Mouse (Mus musculus) limb, embryonic 14.5 days (tissue): ENCODE measurements around the gene Rpl23. TPM values are rescaled to one million over a fixed set of nuclear protein-coding genes. Genes with fewer than 3 reads are reported as not detected.

Source experiments
- ATAC-seq: fragments of 200-750 bp; cut with Nextera tagmentation; 2 replicates; pipeline ENCODE4 v1.8.0; 2017; ENCODE audit warnings: low read depth, moderate number of reproducible peaks, moderate TSS enrichment; ENCODE audit not compliant: low FRiP score
- DNase-seq: peaks from one replicate; pipeline ENCODE4 v3.0.0-alpha.2; 2015; ENCODE audit warnings: low spot score
- H3K27ac ChIP-seq: fragments of 300-500 bp; sonication (generic); replicated peaks from 2 replicates; pipeline ENCODE4 v1.5.1; 2014; ENCODE audit warnings: low read depth, mild to moderate bottlenecking, low read length, moderate library complexity, mixed read lengths
- H3K27me3 ChIP-seq: fragments of 300-500 bp; sonication (generic); 2 replicates; pipeline ENCODE4 v1.6.1; 2014; ENCODE audit warnings: low read length, mixed read lengths; ENCODE audit not compliant: control insufficient read depth, insufficient read depth
- H3K36me3 ChIP-seq: fragments of 300-500 bp; sonication (generic); 2 replicates; pipeline ENCODE4 v1.6.1; 2014; ENCODE audit warnings: mild to moderate bottlenecking, low read length, moderate library complexity, mixed read lengths; ENCODE audit not compliant: control insufficient read depth, insufficient read depth
- H3K4me1 ChIP-seq: fragments of 300-500 bp; sonication (generic); 2 replicates; pipeline ENCODE4 v1.6.1; 2014; ENCODE audit warnings: antibody characterized with exemption, low read length, mixed read lengths; ENCODE audit not compliant: control insufficient read depth, insufficient read depth
- H3K4me2 ChIP-seq: fragments of 300-500 bp; sonication (generic); replicated peaks from 2 replicates; pipeline ENCODE4 v1.6.1; 2014; ENCODE audit warnings: low read depth, mild to moderate bottlenecking, low read length, moderate library complexity; ENCODE audit not compliant: severe bottlenecking
- H3K4me3 ChIP-seq: fragments of 300-500 bp; sonication (generic); replicated peaks from 2 replicates; pipeline ENCODE4 v1.5.1; 2014; ENCODE audit warnings: low read length
- H3K9ac ChIP-seq: fragments of 300-500 bp; sonication (generic); 2 replicates; pipeline ENCODE4 v1.6.1; 2014; ENCODE audit warnings: mild to moderate bottlenecking, low read depth, low read length, moderate library complexity; ENCODE audit not compliant: severe bottlenecking
- H3K9me3 ChIP-seq: fragments of 300-500 bp; sonication (generic); 2 replicates; pipeline ENCODE4 v1.6.1; 2016; ENCODE audit warnings: low read length; ENCODE audit not compliant: control insufficient read depth
- POLR2A ChIP-seq: fragments of 200-500 bp; IDR thresholded peaks from 2 replicates; pipeline ENCODE4 v1.8.0; 2012; ENCODE audit warnings: inconsistent platforms, mild to moderate bottlenecking, moderate library complexity, borderline replicate concordance; ENCODE audit not compliant: insufficient read depth, insufficient read length; ENCODE audit errors: extremely low read depth
- WGBS: fragments of 180-500 bp; shearing (Covaris S2); extraction: QIAGEN DNeasy Blood & Tissue Kit; methylation state at CpG from one replicate; pipeline ENCODE4 v1.1.7; 2014; 5-methylcytosine and 5-hydroxymethylcytosine counted together
- polyA plus RNA-seq, 2 experiments: library from polyadenylated mRNA; depleted of rRNA in 1 of 2; stranded (reverse) in 1 of 2; unstranded in 1 of 2; fragments of >200 nt; fragmentation: Nextera tagmentation in 1 of 2; extraction: Ambion mirVana in 1 of 2; gene quantifications; 2 replicates each; pipeline versions ENCODE4 v1.2.1 to v1.2.3; 2012 to 2014

Gene Rpl23
- polyA plus RNA-seq, 2 experiments = 764 to 903 TPM

DNA sequence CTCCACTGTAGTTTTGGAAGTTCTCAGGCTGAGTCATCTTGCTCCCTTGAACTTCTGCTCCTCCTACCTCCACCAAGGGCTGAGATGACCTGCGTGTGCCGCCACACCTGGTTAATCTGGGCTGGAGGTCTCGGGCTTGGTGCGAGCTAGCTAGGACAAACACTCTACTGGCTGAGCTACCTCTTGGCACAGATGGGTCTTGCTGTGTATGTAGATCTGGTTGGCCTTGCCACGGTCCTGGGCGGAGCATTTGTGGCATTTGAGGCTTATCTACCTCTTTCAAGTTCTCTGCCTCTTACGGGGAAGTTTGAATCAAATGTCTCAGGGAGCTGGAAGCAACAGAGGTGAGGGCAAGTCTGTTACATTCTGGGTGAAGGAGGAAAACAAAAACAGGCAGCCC lies 28.1 kb upstream of the Rpl23 start:
- Histone ChIP-seq H3K4me2 (no peak overlapping the region), H3K27ac (no peak overlapping the region), H3K9me3 (no peaks in the 10 kb centered on the region), H3K27me3 (no peaks in the 10 kb centered on the region), H3K4me1 (peaks cover 74% of the 10 kb centered on the region), H3K9ac (no peak overlapping the region), H3K4me3 (no peak overlapping the region), H3K36me3 (peaks cover 72% of the 10 kb centered on the region)
- TF ChIP-seq POLR2A = no peak
- ATAC-seq (no peak), DNase-seq (no peak)
- 76% methylated on average over 7 of the region's 7 CpGs for WGBS

DNA sequence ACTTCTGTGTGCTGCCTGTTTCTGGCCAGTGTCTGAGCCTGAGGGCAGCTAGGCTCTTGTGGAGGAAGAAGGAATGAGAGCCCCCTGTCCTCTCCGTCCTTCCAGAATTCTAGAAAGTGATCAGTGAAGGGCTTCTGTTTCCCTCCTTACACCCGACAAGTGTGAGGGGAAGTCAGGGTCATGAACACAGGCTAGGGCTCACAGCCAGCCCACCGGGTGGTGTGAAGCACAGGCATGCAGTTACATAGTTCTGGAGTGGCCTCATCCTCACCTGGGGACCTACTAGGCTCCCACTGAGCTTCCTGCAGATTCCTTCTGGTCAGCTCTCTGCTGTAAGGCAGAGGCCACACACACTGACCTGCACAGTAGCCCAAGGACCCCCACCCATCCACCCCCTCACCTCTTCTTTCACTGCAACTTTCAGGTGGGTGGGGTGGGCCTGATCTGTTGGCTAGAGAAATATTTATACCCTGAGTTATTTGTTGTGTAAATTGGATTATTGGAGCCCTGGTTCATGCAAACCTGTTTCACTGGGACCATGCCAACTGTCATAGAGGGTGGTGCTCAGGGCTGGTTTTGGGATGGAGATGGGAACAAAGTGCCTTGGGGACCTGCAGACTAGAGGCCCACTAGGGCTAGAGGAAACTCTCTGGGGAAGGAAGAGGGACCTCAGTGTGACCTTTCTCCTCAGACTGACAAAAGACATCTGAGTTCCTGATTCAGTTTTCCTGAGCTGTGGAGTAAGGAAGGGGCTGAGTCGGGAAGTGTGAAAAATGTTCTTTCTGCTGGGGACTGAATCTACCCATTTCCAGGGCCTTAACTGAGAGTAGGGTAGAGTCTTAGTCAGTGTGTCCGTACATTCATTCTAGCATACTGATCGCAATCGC lies 27.2 kb upstream of the Rpl23 start:
- 67% methylated on average over 7 of the region's 7 CpGs for WGBS
- no peak overlapping the region for H3K9ac ChIP-seq
- no peak overlapping the region for H3K4me3 ChIP-seq
- H3K27ac ChIP-seq = 0 out of 2 replicates have a peak overlapping the region, but pooled peaks have one; percentile 5
- ATAC-seq = 0 out of 2 replicates have a peak, but pooled peaks have one; percentile 21
- TF ChIP-seq POLR2A = no peak
- no peaks in the 10 kb centered on the region for H3K9me3 ChIP-seq
- peaks cover 63% of the 10 kb centered on the region for H3K36me3 ChIP-seq
- no peak overlapping the region for H3K4me2 ChIP-seq
- peak; percentile 25 for DNase-seq
- no peaks in the 10 kb centered on the region for H3K27me3 ChIP-seq
- H3K4me1 ChIP-seq = peaks cover 81% of the 10 kb centered on the region

DNA sequence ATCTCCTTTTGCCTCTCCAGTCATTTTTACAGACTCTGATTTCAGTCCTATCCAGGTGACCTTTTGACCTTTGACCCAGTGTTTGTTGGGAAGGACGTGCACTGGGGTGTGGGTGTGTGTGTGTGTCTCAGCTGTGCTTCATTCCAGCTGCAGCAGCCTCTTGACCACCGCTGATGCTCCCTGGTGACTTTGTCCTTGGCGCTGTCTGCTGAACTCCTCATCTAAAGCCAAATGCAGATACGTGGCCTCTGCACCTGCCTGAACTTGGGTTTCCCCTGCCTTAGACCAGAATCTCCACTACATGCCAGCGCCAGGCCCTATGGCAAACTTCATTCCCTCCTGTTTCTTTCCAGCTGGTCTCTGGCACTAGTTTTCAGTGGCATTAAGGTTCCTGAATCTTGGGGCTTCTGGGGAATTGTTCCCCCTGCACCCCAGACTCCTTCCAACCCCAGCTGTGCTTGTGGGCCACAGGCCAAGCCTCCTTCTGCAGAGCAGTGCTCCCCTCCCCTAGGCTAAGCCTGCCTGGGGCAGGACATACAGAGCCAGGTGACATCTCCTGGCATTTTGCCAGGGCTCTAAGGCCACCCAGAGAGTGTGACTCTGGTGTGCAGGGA lies 26.5 kb upstream of the Rpl23 start:
- Histone ChIP-seq H3K4me3 (no peak overlapping the region), H3K9me3 (no peaks in the 10 kb centered on the region), H3K36me3 (peaks cover 59% of the 10 kb centered on the region), H3K9ac (no peak overlapping the region), H3K4me1 (peaks cover 88% of the 10 kb centered on the region), H3K27me3 (no peaks in the 10 kb centered on the region), H3K4me2 (no peak overlapping the region), H3K27ac (0 out of 2 replicates have a peak overlapping the region, but pooled peaks have one; percentile 5)
- TF ChIP-seq POLR2A = no peak
- ATAC-seq = peak; percentile 27; the same call in 1 of the 2 replicates
- peak; percentile 66 for DNase-seq
- 47% methylated on average over 5 of the region's 5 CpGs for WGBS

DNA sequence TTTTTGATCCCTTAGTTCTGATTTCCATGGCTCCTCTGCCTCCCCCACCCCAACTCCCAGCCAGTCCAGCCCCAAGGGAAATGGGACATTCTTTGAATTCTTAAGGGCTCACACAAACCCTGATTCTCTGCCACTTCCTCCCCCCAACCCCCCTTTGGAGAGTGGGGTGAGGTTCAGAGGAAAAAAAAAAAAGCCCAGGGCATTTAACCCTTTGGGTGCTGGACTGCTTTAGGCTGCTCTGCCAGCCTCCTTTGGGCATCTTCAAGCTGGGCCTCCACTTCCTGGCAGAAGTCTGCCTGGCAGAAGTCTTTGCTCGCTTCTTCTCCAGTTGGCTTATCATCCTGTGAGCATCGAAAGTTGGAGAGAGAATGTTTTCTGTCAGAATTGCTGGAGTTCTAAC lies 25.9 kb upstream of the Rpl23 start:
- no peak overlapping the region for H3K27ac ChIP-seq
- H3K4me3 ChIP-seq = no peak overlapping the region
- TF ChIP-seq POLR2A = no peak
- no peak overlapping the region for H3K9ac ChIP-seq
- ATAC-seq = no peak
- peaks cover 55% of the 10 kb centered on the region for H3K36me3 ChIP-seq
- H3K27me3 ChIP-seq = no peaks in the 10 kb centered on the region
- 80% methylated on average over 2 of the region's 2 CpGs for WGBS
- H3K4me1 ChIP-seq = peaks cover 88% of the 10 kb centered on the region
- 0 out of 2 replicates have a peak overlapping the region, but pooled peaks have one; percentile 4 for H3K4me2 ChIP-seq
- DNase-seq = peak; percentile 41
- H3K9me3 ChIP-seq = no peaks in the 10 kb centered on the region

DNA sequence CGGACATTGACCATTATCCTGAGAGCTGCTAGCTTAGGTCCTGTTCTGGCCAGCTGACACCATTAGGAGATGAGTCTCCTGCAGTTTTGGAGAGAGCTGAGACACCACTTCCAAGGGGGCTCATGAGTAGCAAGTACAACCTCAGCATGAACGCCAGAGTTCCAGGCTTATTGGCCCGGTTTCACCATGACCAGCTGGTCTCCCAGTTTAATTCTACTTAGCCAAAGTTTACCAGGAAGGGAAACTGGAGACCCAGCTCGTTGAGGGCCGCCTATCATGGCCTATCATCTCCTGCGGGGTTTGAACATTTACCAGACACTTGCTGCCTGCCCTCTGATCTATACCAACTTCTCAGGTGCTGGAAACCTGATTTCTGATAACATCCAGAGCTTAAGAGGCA lies 25.4 kb upstream of the Rpl23 start:
- H3K4me2 ChIP-seq = no peak overlapping the region
- TF ChIP-seq POLR2A = no peak
- DNase-seq (no peak), ATAC-seq (no peak)
- H3K4me3 ChIP-seq = no peak overlapping the region
- H3K27ac ChIP-seq = no peak overlapping the region
- peaks cover 83% of the 10 kb centered on the region for H3K4me1 ChIP-seq
- H3K9ac ChIP-seq = no peak overlapping the region
- H3K27me3 ChIP-seq = no peaks in the 10 kb centered on the region
- H3K36me3 ChIP-seq = peaks cover 54% of the 10 kb centered on the region
- 33% methylated on average over 6 of the region's 6 CpGs for WGBS
- H3K9me3 ChIP-seq = no peaks in the 10 kb centered on the region
